Mouse (Mus musculus): ENCODE measurements around the gene Syce1. TPM values are rescaled to one million over a fixed set of nuclear protein-coding genes. Genes with fewer than 3 reads are reported as not detected.

The Syce1 gene
- polyA plus RNA-seq (2014; fragmentation: Nextera tagmentation; extraction: Ambion mirVana): 0.47 and 0.62 TPM in 2 replicates

DNA sequence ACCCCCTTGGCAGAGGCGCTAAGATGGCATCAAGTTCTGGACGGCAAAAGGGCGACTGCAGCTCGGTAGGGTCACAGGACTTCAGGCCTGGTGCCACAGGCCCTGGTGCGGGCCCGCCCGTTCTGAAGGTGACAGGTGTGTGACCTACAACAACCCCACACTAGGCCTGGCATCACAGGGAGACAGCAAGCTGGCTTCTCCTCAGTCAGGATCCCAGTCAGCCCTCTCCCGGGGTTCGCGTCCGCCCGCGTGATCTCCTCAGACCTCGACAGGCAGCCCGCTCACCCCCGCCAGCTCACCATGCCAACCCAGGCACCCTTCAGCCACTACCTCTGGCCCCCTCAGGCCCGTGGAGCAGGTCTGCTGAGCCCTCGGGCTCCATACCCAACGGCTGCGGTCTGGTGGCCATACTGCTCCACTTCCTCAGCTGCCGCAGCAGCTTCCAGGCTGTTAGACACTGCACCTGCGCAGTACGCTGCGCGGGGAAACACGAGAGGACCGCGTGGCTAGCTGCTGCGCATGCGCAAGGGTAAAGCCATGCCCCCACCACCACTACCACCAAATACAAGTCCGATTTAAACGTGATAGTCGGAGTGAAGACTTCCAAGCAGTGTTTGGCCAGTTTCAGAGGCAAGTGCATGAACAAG is at the start of gene Syce1:
TSS of gene Syce1 (minus strand) at position 447 of the 647 bp plus-strand sequence.
- H3K27ac ChIP-seq: no peak within 1 kb of the TSS
- H3K9ac ChIP-seq: no peak within 1 kb of the TSS
- no peaks in the 10 kb centered on the region for H3K36me3 ChIP-seq (replicated peaks; ENCODE audit: control insufficient read depth, insufficient read depth)
- no peak for DNase-seq (ENCODE audit: low spot score)
- no peaks in the 10 kb centered on the region for H3K27me3 ChIP-seq (ENCODE audit: control insufficient read depth, insufficient read depth, low read length)
- no peak for ATAC-seq (ENCODE audit: low FRiP score)
- H3K4me2 ChIP-seq (replicated peaks): no peak within 1 kb of the TSS
- H3K4me1 ChIP-seq (replicated peaks; ENCODE audit: control insufficient read depth, insufficient read depth, low read length): no peaks in the 10 kb centered on the region
- 85% methylated on average over 33 of the region's 33 CpGs for WGBS
- H3K4me3 ChIP-seq (replicated peaks; ENCODE audit: low read length): no peak within 1 kb of the TSS
- no peaks in the 10 kb centered on the region for H3K9me3 ChIP-seq (ENCODE audit: control insufficient read depth, low read length)

DNA sequence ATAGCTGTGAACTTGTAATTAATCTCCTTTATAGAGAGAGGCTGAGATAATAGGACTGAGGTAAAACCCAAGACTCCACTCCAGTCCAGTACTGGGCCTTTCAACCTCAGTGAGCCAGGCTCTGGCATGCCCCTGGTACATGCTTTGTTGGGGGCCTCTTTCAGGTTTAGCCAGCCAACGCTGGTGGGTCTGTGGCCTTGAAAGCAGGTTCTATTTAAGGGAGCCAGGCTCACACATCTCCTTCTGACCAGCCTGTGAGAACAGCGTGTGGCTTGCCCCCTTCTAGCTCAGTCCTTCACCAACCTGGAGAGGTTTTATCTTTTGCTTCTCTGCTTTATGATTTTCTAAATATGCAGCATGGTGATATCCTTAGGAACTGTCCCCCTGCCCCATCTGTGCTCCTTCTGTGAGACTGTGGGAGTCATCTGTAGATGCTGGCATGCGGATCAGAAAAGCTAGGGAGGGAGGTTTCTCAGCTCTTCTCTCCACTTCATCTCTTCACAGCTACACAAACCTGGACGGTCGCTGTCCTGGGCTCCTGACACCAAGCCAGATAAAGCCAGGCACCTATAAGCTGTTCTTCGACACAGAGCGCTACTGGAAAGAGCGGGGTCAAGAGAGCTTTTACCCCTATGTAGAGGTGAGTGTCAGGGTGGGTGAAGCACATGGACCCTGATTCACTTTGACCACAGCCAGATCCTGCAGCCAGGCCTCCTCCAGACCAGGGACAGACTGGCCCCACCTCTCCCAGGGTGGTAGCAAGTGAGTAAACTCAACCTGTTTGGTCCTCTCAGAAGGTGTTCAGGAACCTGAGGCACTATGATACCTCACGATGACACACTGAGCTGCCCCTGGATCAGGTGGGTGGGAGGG is 48.8 kb upstream of the Syce1 start:
- WGBS: 89% methylated on average over 9 of the region's 9 CpGs
- no peak overlapping the region for H3K9ac ChIP-seq

GRCm38 (mm10) chr7:140835758-140836087 is 48.1 kb upstream of the Syce1 start:
- no peak for ATAC-seq (ENCODE audit: low FRiP score)
- 83% methylated on average over 2 of the region's 2 CpGs for WGBS

More for the DNA sequence above, 48.8 kb upstream of the Syce1 start:
- DNase-seq (ENCODE audit: low spot score): no peak
- Histone ChIP-seq H3K27ac (no peak overlapping the region), H3K4me1 (replicated peaks; ENCODE audit: control insufficient read depth, insufficient read depth, low read length) (no peaks in the 10 kb centered on the region), H3K4me2 (replicated peaks) (no peak overlapping the region), H3K4me3 (replicated peaks; ENCODE audit: low read length) (no peak overlapping the region), H3K9me3 (ENCODE audit: control insufficient read depth, low read length) (no peaks in the 10 kb centered on the region), H3K27me3 (ENCODE audit: control insufficient read depth, insufficient read depth, low read length) (peaks cover 9% of the 10 kb centered on the region; the same call in 1 of the 2 replicates), H3K36me3 (replicated peaks; ENCODE audit: control insufficient read depth, insufficient read depth) (no peaks in the 10 kb centered on the region)
- ATAC-seq (ENCODE audit: low FRiP score): no peak

GRCm38 (mm10) chr7:140834968-140835757 is 47.5 kb upstream of the Syce1 start, which contains the start of gene Urah:
Urah (plus strand) TSS chr7:140835018.
- no peak within 1 kb of the TSS for H3K4me2 ChIP-seq (replicated peaks)
- H3K27ac ChIP-seq: no peak within 1 kb of the TSS
- no peak for DNase-seq (ENCODE audit: low spot score)
- ATAC-seq (ENCODE audit: low FRiP score): no peak
- no peaks in the 10 kb centered on the region for H3K4me1 ChIP-seq (replicated peaks; ENCODE audit: control insufficient read depth, insufficient read depth, low read length)
- no peak within 1 kb of the TSS for H3K4me3 ChIP-seq (replicated peaks; ENCODE audit: low read length)
- 58% methylated on average over 20 of the region's 20 CpGs for WGBS
- H3K27me3 ChIP-seq (ENCODE audit: control insufficient read depth, insufficient read depth, low read length): no peaks in the 10 kb centered on the region
- H3K36me3 ChIP-seq (replicated peaks; ENCODE audit: control insufficient read depth, insufficient read depth): no peaks in the 10 kb centered on the region
- H3K9ac ChIP-seq: no peak within 1 kb of the TSS
- no peaks in the 10 kb centered on the region for H3K9me3 ChIP-seq (ENCODE audit: control insufficient read depth, low read length)

More at GRCm38 (mm10) chr7:140835758-140836087, 48.1 kb upstream of the Syce1 start:
- 0 out of 2 replicates have a peak, but pooled peaks cover 1% of the 10 kb centered on the region for H3K27me3 ChIP-seq (ENCODE audit: control insufficient read depth, insufficient read depth, low read length)
- H3K4me2 ChIP-seq (replicated peaks): no peak overlapping the region
- no peaks in the 10 kb centered on the region for H3K9me3 ChIP-seq (ENCODE audit: control insufficient read depth, low read length)
- no peaks in the 10 kb centered on the region for H3K36me3 ChIP-seq (replicated peaks; ENCODE audit: control insufficient read depth, insufficient read depth)
- H3K4me1 ChIP-seq (replicated peaks; ENCODE audit: control insufficient read depth, insufficient read depth, low read length): no peaks in the 10 kb centered on the region
- no peak overlapping the region for H3K9ac ChIP-seq
- H3K27ac ChIP-seq: no peak overlapping the region
- no peak overlapping the region for H3K4me3 ChIP-seq (replicated peaks; ENCODE audit: low read length)
- DNase-seq (ENCODE audit: low spot score): no peak

DNA sequence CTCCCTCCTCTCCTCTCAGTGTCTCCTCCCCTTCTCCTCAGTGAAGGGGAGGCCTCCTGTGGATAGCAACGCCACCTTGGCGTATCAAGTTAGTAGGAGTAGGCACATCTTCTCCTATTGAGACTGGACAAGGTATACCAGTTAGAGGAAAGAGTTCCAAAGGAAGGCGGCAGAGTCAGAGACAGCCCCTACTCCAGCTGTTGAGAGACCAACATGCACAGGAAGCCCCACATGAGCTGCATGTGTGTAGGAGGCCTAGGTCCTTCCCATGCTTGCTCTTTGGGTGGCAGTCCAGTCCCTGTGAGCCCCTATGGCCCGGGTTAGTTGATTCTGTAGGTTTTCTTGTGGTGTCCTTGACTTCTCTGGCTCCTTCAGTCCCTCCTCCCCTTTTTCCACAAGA is 45.7 kb upstream of the Syce1 start:
- Histone ChIP-seq H3K27ac (no peak overlapping the region), H3K4me3 (replicated peaks; ENCODE audit: low read length) (no peak overlapping the region), H3K9me3 (ENCODE audit: control insufficient read depth, low read length) (no peaks in the 10 kb centered on the region), H3K4me1 (replicated peaks; ENCODE audit: control insufficient read depth, insufficient read depth, low read length) (no peaks in the 10 kb centered on the region), H3K36me3 (replicated peaks; ENCODE audit: control insufficient read depth, insufficient read depth) (no peaks in the 10 kb centered on the region), H3K9ac (no peak overlapping the region), H3K27me3 (ENCODE audit: control insufficient read depth, insufficient read depth, low read length) (no peaks in the 10 kb centered on the region), H3K4me2 (replicated peaks) (no peak overlapping the region)
- WGBS: 81% methylated on average over 4 of the region's 4 CpGs
- DNase-seq (ENCODE audit: low spot score): no peak
- ATAC-seq (ENCODE audit: low FRiP score): no peak

DNA sequence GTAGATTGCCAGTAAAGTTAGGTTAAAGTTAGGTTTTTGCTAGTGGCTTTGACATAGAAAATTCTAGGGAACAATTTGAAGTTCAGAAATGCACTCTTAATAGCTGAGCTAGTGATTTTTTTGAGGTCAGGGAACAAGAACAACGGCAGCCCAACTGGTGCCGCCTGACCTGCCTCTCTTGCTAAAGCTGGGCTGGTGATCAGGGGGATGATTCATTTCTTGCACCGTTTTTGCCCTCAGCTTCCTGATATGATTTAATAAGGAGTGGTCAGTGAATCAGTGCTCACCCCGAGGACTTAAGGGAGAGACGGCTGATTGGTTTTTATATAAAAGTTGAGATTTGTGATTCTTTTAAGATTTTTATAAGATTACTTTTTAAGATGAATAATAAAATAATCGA is 43.8 kb upstream of the Syce1 start:
- Histone ChIP-seq H3K27me3 (ENCODE audit: control insufficient read depth, insufficient read depth, low read length) (no peaks in the 10 kb centered on the region), H3K9me3 (ENCODE audit: control insufficient read depth, low read length) (no peaks in the 10 kb centered on the region), H3K27ac (no peak overlapping the region), H3K4me2 (replicated peaks) (no peak overlapping the region), H3K4me1 (replicated peaks; ENCODE audit: control insufficient read depth, insufficient read depth, low read length) (no peaks in the 10 kb centered on the region), H3K4me3 (replicated peaks; ENCODE audit: low read length) (no peak overlapping the region), H3K36me3 (replicated peaks; ENCODE audit: control insufficient read depth, insufficient read depth) (no peaks in the 10 kb centered on the region), H3K9ac (no peak overlapping the region)
- DNase-seq (ENCODE audit: low spot score) (no peak), ATAC-seq (ENCODE audit: low FRiP score) (no peak)
- 64% methylated on average over 6 of the region's 6 CpGs for WGBS

GRCm38 (mm10) chr7:140828171-140828881 is 40.7 kb upstream of the Syce1 start:
- peak; percentile 34; the same call in 1 of the 2 replicates for ATAC-seq (ENCODE audit: low FRiP score)
- H3K36me3 ChIP-seq (replicated peaks; ENCODE audit: control insufficient read depth, insufficient read depth): no peaks in the 10 kb centered on the region
- H3K4me1 ChIP-seq (replicated peaks; ENCODE audit: control insufficient read depth, insufficient read depth, low read length): no peaks in the 10 kb centered on the region
- 39% methylated on average over 8 of the region's 8 CpGs for WGBS
- no peaks in the 10 kb centered on the region for H3K27me3 ChIP-seq (ENCODE audit: control insufficient read depth, insufficient read depth, low read length)
- H3K27ac ChIP-seq: no peak overlapping the region
- peak; percentile 74 for DNase-seq (ENCODE audit: low spot score)
- H3K4me2 ChIP-seq (replicated peaks): no peak overlapping the region; the same call in 1 of the 2 replicates
- no peak overlapping the region for H3K9ac ChIP-seq
- H3K9me3 ChIP-seq (ENCODE audit: control insufficient read depth, low read length): no peaks in the 10 kb centered on the region
- H3K4me3 ChIP-seq (replicated peaks; ENCODE audit: low read length): no peak overlapping the region

- no peaks in the 10 kb centered on the region for H3K9me3 ChIP-seq (ENCODE audit: control insufficient read depth, low read length)
- WGBS: 94% methylated on average over 4 of the region's 4 CpGs
- ATAC-seq (ENCODE audit: low FRiP score): no peak
Observed at GRCm38 (mm10) chr7:140822731-140823130, 35.1 kb upstream of the Syce1 start.

More at GRCm38 (mm10) chr7:140822731-140823130, 35.1 kb upstream of the Syce1 start:
- Histone ChIP-seq H3K4me3 (replicated peaks; ENCODE audit: low read length) (no peak overlapping the region), H3K36me3 (replicated peaks; ENCODE audit: control insufficient read depth, insufficient read depth) (peaks cover 7% of the 10 kb centered on the region; the same call in 1 of the 2 replicates), H3K27me3 (ENCODE audit: control insufficient read depth, insufficient read depth, low read length) (no peaks in the 10 kb centered on the region), H3K4me2 (replicated peaks) (no peak overlapping the region), H3K27ac (no peak overlapping the region), H3K9ac (no peak overlapping the region), H3K4me1 (replicated peaks; ENCODE audit: control insufficient read depth, insufficient read depth, low read length) (peaks cover 14% of the 10 kb centered on the region; the same call in 1 of the 2 replicates)
- DNase-seq (ENCODE audit: low spot score): no peak

Data from hindbrain, embryonic 14.5 days (tissue).